Comparison of ENCODE assay signal across 28 mouse cellular contexts in the genomic region with DNA sequence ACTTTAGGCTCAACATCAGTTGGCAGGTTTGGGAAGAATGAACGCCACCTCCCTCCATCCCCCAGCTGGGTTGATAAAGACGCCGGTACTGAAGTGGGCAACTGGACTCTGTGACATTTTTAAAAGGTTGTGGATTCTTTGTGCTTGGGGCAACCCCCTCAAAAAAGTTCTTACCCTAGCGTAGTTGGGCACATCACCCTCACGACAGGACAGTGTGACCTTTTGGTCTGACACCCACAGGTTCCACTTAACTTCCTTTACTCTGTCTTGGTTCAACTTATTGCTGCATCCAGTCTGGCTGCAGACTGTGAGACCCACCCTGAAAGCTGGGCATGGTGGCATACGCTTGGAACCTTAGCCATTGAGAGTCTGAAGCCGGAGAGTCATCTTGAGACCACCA. TPM values are rescaled to one million over a fixed set of nuclear protein-coding genes. Genes with fewer than 3 reads are reported as not detected.
A peak's percentile ranks its signal among the peaks of the same experiment; 100 is the strongest.
DNase-seq lines count a peak whose midpoint lies in the region; ATAC-seq and TF ChIP-seq lines count a peak whose summit lies in the region.
"Had no signal": no experiment of that assay in that cellular context is flagged by ENCODE, and none has a peak within 500 bp of the region (broad histone marks: within the 10 kb centered on the region; RNA-seq: fewer than 3 reads in every experiment).

No protein-coding gene starts in this region.

- H3K36me3 ChIP-seq in heart, embryonic 12.5 days = no peaks in the 10 kb centered on the region
- H3K36me3 ChIP-seq in heart, embryonic 14.5 days (ENCODE audit: control insufficient read depth, insufficient read depth, low read length) = no peaks in the 10 kb centered on the region
- no peaks in the 10 kb centered on the region for H3K36me3 ChIP-seq in heart, adult 2 months (ENCODE audit: control insufficient read depth, insufficient read depth, low read length)
- no peaks in the 10 kb centered on the region for H3K36me3 ChIP-seq in heart, embryonic 16.5 days (ENCODE audit: control insufficient read depth, insufficient read depth)
- H3K36me3 ChIP-seq: embryonic facial prominence, embryonic 10.5 days; embryonic facial prominence, embryonic 12.5 days; G1E had no signal

- DNase-seq in heart, adult 8-10 months (ENCODE audit: low spot score) = no peak
- no peak for DNase-seq in heart, adult 2 months
- no peak for DNase-seq in heart, adult 11 months
- peak; percentile 29 for DNase-seq in induced T-regulatory cell, adult 2 months (ENCODE audit: low read depth)
- DNase-seq in liver = no peak
- DNase-seq: adrenal gland, adult 8-10 months; adrenal gland, postnatal 14 days; adrenal gland, postnatal 36 days; B cell, adult 2 months; cerebellum, adult 11-12 months; cerebellum, adult 2 months; cerebellum, adult 9-10 months; cerebellum, postnatal 10 days; cerebellum, postnatal 25 days had no signal

- H3K4me1 ChIP-seq in heart, embryonic 12.5 days (replicated peaks) = peaks cover 20% of the 10 kb centered on the region
- peaks cover 11 to 18% of the 10 kb centered on the region in 2 experiments for H3K4me1 ChIP-seq in heart, embryonic 14.5 days (ENCODE audit: control insufficient read depth in 2 of 2, insufficient read depth in 2 of 2, low read length in 2 of 2)
- no peaks in the 10 kb centered on the region for H3K4me1 ChIP-seq in heart, adult 2 months (ENCODE audit: control insufficient read depth, insufficient read depth, low read length)
- H3K4me1 ChIP-seq in heart, embryonic 16.5 days (ENCODE audit: control insufficient read depth, insufficient read depth, low read length) = peaks cover 12% of the 10 kb centered on the region

- no peak overlapping the region for H3K9ac ChIP-seq in heart, embryonic 12.5 days
- no peak overlapping the region for H3K9ac ChIP-seq in heart, embryonic 14.5 days (ENCODE audit: low read length)
- H3K9ac ChIP-seq in heart, adult 2 months (ENCODE audit: low read depth, low read length) = no peak overlapping the region
- no peak overlapping the region for H3K9ac ChIP-seq in heart, embryonic 16.5 days (ENCODE audit: low read length)
- H3K9ac ChIP-seq: embryonic facial prominence, embryonic 12.5 days; forebrain, embryonic 13.5 days had no signal

- H3K4me3 ChIP-seq in heart, embryonic 12.5 days = no peak overlapping the region
- H3K4me3 ChIP-seq in heart, embryonic 14.5 days (ENCODE audit: control insufficient read depth in 1 of 2, insufficient read depth in 1 of 2, low read depth in 1 of 2, low read length in 2 of 2) = no peak overlapping the region
- H3K4me3 ChIP-seq in heart, adult 2 months = no peak overlapping the region
- H3K4me3 ChIP-seq in heart, embryonic 16.5 days (ENCODE audit: low read length) = no peak overlapping the region
- H3K4me3 ChIP-seq: embryonic facial prominence, embryonic 10.5 days; embryonic facial prominence, embryonic 12.5 days; forebrain, embryonic 13.5 days had no signal

- TF ChIP-seq EP300 in heart, adult 2 months (IDR thresholded peaks at IDR 0.05; ENCODE audit: insufficient read depth, low read depth, low read length) = no peak

- no peaks in the 10 kb centered on the region for H3K27me3 ChIP-seq in heart, embryonic 12.5 days (replicated peaks)
- no peaks in the 10 kb centered on the region for H3K27me3 ChIP-seq in heart, embryonic 14.5 days (ENCODE audit: control insufficient read depth, insufficient read depth, low read length)
- H3K27me3 ChIP-seq in heart, adult 2 months (ENCODE audit: control insufficient read depth, insufficient read depth, low read length) = no peaks in the 10 kb centered on the region
- no peaks in the 10 kb centered on the region for H3K27me3 ChIP-seq in heart, embryonic 16.5 days (ENCODE audit: control insufficient read depth, insufficient read depth, low read length)
- H3K27me3 ChIP-seq: CH12.LX; embryonic facial prominence, embryonic 12.5 days; forebrain, embryonic 13.5 days; Patski had no signal

- peak overlapping the region; percentile 7; the same call in 1 of the 2 replicates for H3K4me2 ChIP-seq in heart, embryonic 12.5 days
- no peak overlapping the region for H3K4me2 ChIP-seq in heart, embryonic 14.5 days (ENCODE audit: low read length)
- H3K4me2 ChIP-seq in heart, embryonic 16.5 days (ENCODE audit: low read depth, low read length) = no peak overlapping the region; the same call in 1 of the 2 replicates
- H3K4me2 ChIP-seq: embryonic facial prominence, embryonic 12.5 days; forebrain, embryonic 13.5 days had no signal

- ATAC-seq in heart, embryonic 12.5 days (ENCODE audit: insufficient number of reproducible peaks, low FRiP score) = no peak
- ATAC-seq in heart, embryonic 14.5 days (ENCODE audit: insufficient number of reproducible peaks, insufficient read depth, low FRiP score, low read depth) = no peak
- ATAC-seq in heart, embryonic 16.5 days (replicated peaks; ENCODE audit: extremely low read depth, insufficient read depth, low FRiP score) = 0 out of 2 replicates have a peak, but pooled peaks have one; percentile 20
- ATAC-seq: activated CD4-positive, CD25-positive, alpha-beta regulatory T cell, adult 4 months; CD4-positive, CD25-positive, alpha-beta regulatory T cell, adult 4 months; forebrain, embryonic 13.5 days; Patski had no signal

- 57% methylated on average over 7 of the region's 7 CpGs for WGBS in heart, embryonic 12.5 days
- 50% methylated on average over 7 of the region's 7 CpGs for WGBS in heart, embryonic 14.5 days
- 65% methylated on average over 7 of the region's 7 CpGs for WGBS in heart, adult 2 months
- 53% methylated on average over 7 of the region's 7 CpGs for WGBS in heart, embryonic 16.5 days

- TF ChIP-seq CTCF in heart, adult 2 months (IDR thresholded peaks at IDR 0.05) = no peak

- no peaks in the 10 kb centered on the region for H3K79me2 ChIP-seq in heart, adult 2 months (replicated peaks; ENCODE audit: control insufficient read depth, insufficient read depth, low read length)

- H3K27ac ChIP-seq in heart, embryonic 12.5 days (ENCODE audit: poor library complexity, severe bottlenecking) = no peak overlapping the region
- H3K27ac ChIP-seq in heart, embryonic 14.5 days (replicated peaks in 1 of 2; ENCODE audit: control insufficient read depth in 1 of 2, insufficient read depth in 1 of 2, low read depth in 2 of 2, low read length in 2 of 2) = peak overlapping the region; percentile 0 to 20; a peak in 1 of 4 replicates
- H3K27ac ChIP-seq in heart, adult 2 months = no peak overlapping the region
- H3K27ac ChIP-seq in heart, embryonic 16.5 days (ENCODE audit: low read length) = no peak overlapping the region
- H3K27ac ChIP-seq: embryonic facial prominence, embryonic 10.5 days; embryonic facial prominence, embryonic 12.5 days; forebrain, embryonic 13.5 days had no signal

- intact Hi-C loops in heart, adult 2 months (cut with DNase I) = loop anchor here (2.0 to 10.0 kb wide), 2 partner anchors 135 to 279 kb away; no protein-coding TSS in a partner anchor

- H3K9me3 ChIP-seq in heart, embryonic 12.5 days (replicated peaks) = no peaks in the 10 kb centered on the region
- no peaks in the 10 kb centered on the region for H3K9me3 ChIP-seq in heart, embryonic 14.5 days (ENCODE audit: control insufficient read depth, low read length)
- H3K9me3 ChIP-seq in heart, embryonic 16.5 days (replicated peaks; ENCODE audit: control insufficient read depth, low read length) = no peaks in the 10 kb centered on the region
- H3K9me3 ChIP-seq: embryonic facial prominence, embryonic 10.5 days; embryonic facial prominence, embryonic 12.5 days; forebrain, embryonic 13.5 days; G1E had no signal

- no peak for TF ChIP-seq POLR2A in heart, adult 2 months (IDR thresholded peaks at IDR 0.05; ENCODE audit: insufficient read depth, low read depth, low read length)

RNA-seq across cellular contexts. Expression of a gene that starts 10.1 kb away (rescaled TPM):
- 31.4 and 33.2 TPM in 2 replicates for polyA plus RNA-seq in heart, embryonic 12.5 days (2016; fragmentation: Nextera tagmentation; extraction: Ambion mirVana)
- 10 to 100 TPM; 27.0 to 30.7 (median 28.7) TPM for total RNA-seq in heart, adult 8-10 months (2022)
- polyA plus RNA-seq in heart, embryonic 14.5 days (2014; fragmentation: Nextera tagmentation; extraction: Ambion mirVana) = 27.6 and 28.1 TPM in 2 replicates
- 10 to 100 TPM; 27.0 to 29.5 TPM for total RNA-seq in heart, adult 2 months (2021)
- 12.2 and 17.3 TPM in 2 replicates for polyA plus RNA-seq in heart, adult 2 months (2012; rRNA removed)
- polyA plus RNA-seq in heart, embryonic 16.5 days (2015; fragmentation: Nextera tagmentation; extraction: Ambion mirVana) = 26.1 and 30.0 TPM in 2 replicates

RNA-seq across cellular contexts. Expression of a gene that starts 11.9 kb away (rescaled TPM):
- 4.0 TPM in 1 of 2 replicates, not detected in the other for polyA plus RNA-seq in heart, embryonic 12.5 days (2016; fragmentation: Nextera tagmentation; extraction: Ambion mirVana)
- 10 to 100 TPM in 1 of 4 experiments, 1 to 10 TPM in 3; 5.6 to 11.9 (median 8.0) TPM for total RNA-seq in heart, adult 8-10 months (2022)
- polyA plus RNA-seq in heart, embryonic 14.5 days (2014; fragmentation: Nextera tagmentation; extraction: Ambion mirVana) = not detected in 2 replicates
- total RNA-seq in heart, adult 2 months (2021) = 10 to 100 TPM; 10.3 to 29.5 TPM
- polyA plus RNA-seq in heart, adult 2 months (2012; rRNA removed) = not detected in 2 replicates
- 3.4 TPM in 1 of 2 replicates, not detected in the other for polyA plus RNA-seq in heart, embryonic 16.5 days (2015; fragmentation: Nextera tagmentation; extraction: Ambion mirVana)
- total RNA-seq: CH12.LX had no signal
- polyA plus RNA-seq: activated CD4-positive, CD25-positive, alpha-beta regulatory T cell, adult 4 months; cerebellum, adult 2 months; cortical plate, adult 2 months; embryonic facial prominence, embryonic 10.5 days; embryonic facial prominence, embryonic 14.5 days; forebrain, embryonic 11.5 days; G1E; Patski had no signal

RNA-seq across cellular contexts. Expression of a gene that starts 31.2 kb away (rescaled TPM):
- polyA plus RNA-seq in heart, embryonic 12.5 days (2016; fragmentation: Nextera tagmentation; extraction: Ambion mirVana) = 76.4 and 79.9 TPM in 2 replicates
- 10 to 100 TPM; 42.9 to 76.3 (median 65.9) TPM for total RNA-seq in heart, adult 8-10 months (2022)
- polyA plus RNA-seq in heart, embryonic 14.5 days (2014; fragmentation: Nextera tagmentation; extraction: Ambion mirVana) = 69.6 and 71.5 TPM in 2 replicates
- total RNA-seq in heart, adult 2 months (2021) = 10 to 100 TPM; 69.6 to 78.5 TPM
- 65.6 and 108 TPM in 2 replicates for polyA plus RNA-seq in heart, adult 2 months (2012; rRNA removed)
- 81.8 and 84.6 TPM in 2 replicates for polyA plus RNA-seq in heart, embryonic 16.5 days (2015; fragmentation: Nextera tagmentation; extraction: Ambion mirVana)

RNA-seq across cellular contexts. Expression of a gene that starts 40.4 kb away (rescaled TPM):
- polyA plus RNA-seq in heart, embryonic 12.5 days (2016; fragmentation: Nextera tagmentation; extraction: Ambion mirVana) = 37.9 and 42.4 TPM in 2 replicates
- 10 to 100 TPM; 13.2 to 16.5 (median 14.6) TPM for total RNA-seq in heart, adult 8-10 months (2022)
- polyA plus RNA-seq in heart, embryonic 14.5 days (2014; fragmentation: Nextera tagmentation; extraction: Ambion mirVana) = 41.5 and 45.9 TPM in 2 replicates
- 10 to 100 TPM; 15.6 to 16.4 TPM for total RNA-seq in heart, adult 2 months (2021)
- 12.2 and 12.7 TPM in 2 replicates for polyA plus RNA-seq in heart, adult 2 months (2012; rRNA removed)
- 35.3 and 35.7 TPM in 2 replicates for polyA plus RNA-seq in heart, embryonic 16.5 days (2015; fragmentation: Nextera tagmentation; extraction: Ambion mirVana)

RNA-seq across cellular contexts. Expression of a gene that starts 50.2 kb away (rescaled TPM):
- polyA plus RNA-seq in heart, embryonic 12.5 days (2016; fragmentation: Nextera tagmentation; extraction: Ambion mirVana) = 1.4 TPM in 2 replicates
- 1 to 10 TPM; 2.9 to 6.2 (median 4.5) TPM for total RNA-seq in heart, adult 8-10 months (2022)
- 0.78 and 1.9 TPM in 2 replicates for polyA plus RNA-seq in heart, embryonic 14.5 days (2014; fragmentation: Nextera tagmentation; extraction: Ambion mirVana)
- total RNA-seq in heart, adult 2 months (2021) = 1 to 10 TPM; 2.3 to 3.5 TPM
- 4.9 and 5.5 TPM in 2 replicates for polyA plus RNA-seq in heart, adult 2 months (2012; rRNA removed)
- 1.3 and 1.5 TPM in 2 replicates for polyA plus RNA-seq in heart, embryonic 16.5 days (2015; fragmentation: Nextera tagmentation; extraction: Ambion mirVana)
- total RNA-seq: G1E had no signal
- polyA plus RNA-seq: G1E had no signal

Comparison
In these comparisons a context has a peak if more than half of its experiments do, and no peak if none do; other contexts are left out.
1. H3K27ac ChIP-seq: peak in heart, embryonic 14.5 days (2 of 2); none in heart, embryonic 12.5 days (single experiment), heart, adult 2 months (single experiment) and heart, embryonic 16.5 days (single experiment).